Mouse (Mus musculus) limb, embryonic 10.5 days (tissue): ENCODE data around the gene Kif1a. TPM values are rescaled to one million over a fixed set of nuclear protein-coding genes. Genes with fewer than 3 reads are reported as not detected.
"Not testable (repeated sequence)": the region's sequence is repeated elsewhere in the genome, so short reads cannot be mapped to it uniquely, and the experiment has no call there.

Experiments used
- DNase-seq: peaks from one replicate; pipeline ENCODE4 v3.0.0-alpha.2; 2017; ENCODE audit warnings: low spot score
- H3K27ac ChIP-seq: fragments of 300-500 bp; sonication (generic); 2 replicates; pipeline ENCODE4 v1.5.1; 2016; ENCODE audit warnings: mild to moderate bottlenecking
- H3K27me3 ChIP-seq: fragments of 300-500 bp; sonication (generic); 2 replicates; pipeline ENCODE4 v1.6.1; 2016; ENCODE audit warnings: low read depth, mild to moderate bottlenecking; ENCODE audit not compliant: poor library complexity, severe bottlenecking
- H3K36me3 ChIP-seq: fragments of 300-500 bp; sonication (generic); 2 replicates; pipeline ENCODE4 v1.6.1; 2016; ENCODE audit warnings: mild to moderate bottlenecking, moderate library complexity
- H3K4me1 ChIP-seq: fragments of 300-500 bp; sonication (generic); 2 replicates; pipeline ENCODE4 v1.6.1; 2016
- H3K4me3 ChIP-seq: fragments of 300-500 bp; sonication (generic); 2 replicates; pipeline ENCODE4 v1.5.1; 2016; ENCODE audit warnings: mild to moderate bottlenecking, moderate library complexity
- H3K9me3 ChIP-seq: fragments of 300-500 bp; sonication (generic); replicated peaks from 2 replicates; pipeline ENCODE4 v1.6.1; 2016; ENCODE audit warnings: mild to moderate bottlenecking
- WGBS: fragments of 180-500 bp; shearing (Covaris S2); methylation state at CpG from one replicate; pipeline ENCODE4 v1.1.7; 2016; 5-methylcytosine and 5-hydroxymethylcytosine counted together
- polyA plus RNA-seq: library from polyadenylated mRNA; unstranded; fragments of >200 nt; fragmentation: Nextera tagmentation; extraction: Ambion mirVana; gene quantifications from 2 replicates; pipeline ENCODE4 v1.2.1, GENCODE M21; 2016

The Kif1a gene
- polyA plus RNA-seq, 1 experiment from 2014 or later = 4.9 TPM

DNA sequence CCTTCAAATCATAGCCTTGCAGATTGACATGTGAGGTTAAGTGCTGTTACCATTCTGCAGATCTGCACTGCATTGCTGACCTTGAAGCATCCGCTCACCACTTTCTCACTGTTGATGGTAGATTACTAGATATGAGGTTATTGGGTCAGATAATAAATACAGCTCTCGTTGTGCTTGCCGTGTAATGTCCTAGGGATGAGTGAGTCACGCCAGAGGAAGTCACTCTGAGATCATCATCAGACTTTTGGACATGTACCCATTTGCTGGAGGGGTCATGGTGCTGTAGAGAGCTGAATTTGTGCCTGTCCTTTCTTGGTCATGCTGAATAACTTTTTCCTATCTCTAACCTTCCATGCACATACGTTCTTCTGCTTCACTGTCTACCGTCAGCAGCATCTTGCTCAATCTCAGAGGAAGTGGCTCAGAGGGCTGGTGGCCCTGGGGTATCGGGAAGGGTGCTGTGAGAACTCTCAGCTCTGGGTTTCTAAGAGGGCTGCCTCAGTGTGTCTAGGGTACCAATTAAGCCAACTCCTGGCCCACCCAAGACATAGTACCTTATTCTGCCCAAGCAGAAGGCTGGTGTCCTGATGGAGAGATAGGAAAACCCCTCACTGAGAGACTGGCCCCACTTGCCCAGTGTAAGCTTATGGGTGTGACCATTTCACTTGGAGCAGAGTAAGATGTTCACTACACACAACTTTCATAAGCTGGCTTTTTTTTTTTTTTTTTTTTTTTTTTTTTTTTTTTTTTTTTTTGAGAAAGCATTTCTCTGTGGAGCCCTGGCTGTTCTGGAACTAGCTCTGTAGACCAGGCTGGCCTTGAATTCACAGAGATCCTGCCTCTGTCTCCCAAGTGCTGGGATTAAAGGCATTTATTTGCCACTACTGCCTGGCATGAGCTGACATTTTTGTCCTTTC is 129.6 kb downstream of the Kif1a start:
- Histone ChIP-seq H3K4me1 (peaks cover 13% of the 10 kb centered on the region), H3K27ac (no peak overlapping the region), H3K4me3 (no peak overlapping the region), H3K9me3 (no peaks in the 10 kb centered on the region), H3K36me3 (no peaks in the 10 kb centered on the region), H3K27me3 (peaks cover 4% of the 10 kb centered on the region; the same call in 1 of the 2 replicates)
- 87% methylated on average over 7 of the region's 7 CpGs for WGBS
- DNase-seq = no peak

GRCm38 (mm10) chr1:92970791-92971190 is 131.0 kb downstream of the Kif1a start:
- 86% methylated on average over 6 of the region's 6 CpGs for WGBS
- H3K36me3 ChIP-seq, H3K4me3 ChIP-seq, H3K27ac ChIP-seq, DNase-seq, H3K9me3 ChIP-seq, H3K4me1 ChIP-seq, H3K27me3 ChIP-seq: not testable (repeated sequence)

Other genes with a start within 250 kb of the Kif1a start
- 0.29 and 0.36 TPM in 2 replicates for gene Ankmy1, start 199.0 kb downstream of the Kif1a start, polyA plus RNA-seq
- gene Dusp28, start 195.0 kb downstream of the Kif1a start, polyA plus RNA-seq = 8.8 TPM in 2 replicates
- gene Rnpepl1, start 191.2 kb downstream of the Kif1a start, polyA plus RNA-seq = 29.6 and 31.8 TPM in 2 replicates
- 38.4 and 42.1 TPM in 2 replicates for gene Capn10, start 167.6 kb downstream of the Kif1a start, polyA plus RNA-seq
- 0.13 and 0.35 TPM in 2 replicates for gene Gpr35, start 151.1 kb downstream of the Kif1a start, polyA plus RNA-seq
- not detected in 2 replicates for gene Aqp12, start 95.6 kb downstream of the Kif1a start, polyA plus RNA-seq
- gene Agxt, start 33.3 kb upstream of the Kif1a start, polyA plus RNA-seq = 0.11 TPM in 1 of 2 replicates, not detected in the other
- 0.74 and 1.4 TPM in 2 replicates for gene 2310007B03Rik, start 59.0 kb upstream of the Kif1a start, polyA plus RNA-seq
- gene Crocc2, start 66.8 kb upstream of the Kif1a start, polyA plus RNA-seq = 0.33 and 0.34 TPM in 2 replicates
- 12.0 and 27.8 TPM in 2 replicates for gene Sned1, start 133.9 kb upstream of the Kif1a start, polyA plus RNA-seq
- 39.4 and 44.2 TPM in 2 replicates for gene Mterf4, start 204.0 kb upstream of the Kif1a start, polyA plus RNA-seq
- 77.2 and 88.0 TPM in 2 replicates for gene Ppp1r7, start 240.9 kb upstream of the Kif1a start, polyA plus RNA-seq
- gene Pask, start 241.5 kb upstream of the Kif1a start, polyA plus RNA-seq = 29.0 and 34.7 TPM in 2 replicates